Mouse (Mus musculus): Measurements from ENCODE around the gene Map1lc3a. TPM values are rescaled to one million over a fixed set of nuclear protein-coding genes. Genes with fewer than 3 reads are reported as not detected.

Map1lc3a gene
- polyA plus RNA-seq, 2 experiments = 129 to 233 TPM

GRCm38 (mm10) chr2:155320596-155320995, 44.5 kb downstream of the Map1lc3a start:
- H3K36me3 ChIP-seq (ENCODE audit: control insufficient read depth, insufficient read depth, low read length) = peaks cover 21% of the 10 kb centered on the region
- 73% methylated on average over 5 of the region's 5 CpGs for WGBS
- no peak for ATAC-seq (ENCODE audit: low FRiP score, low read depth)
- no peak overlapping the region for H3K4me2 ChIP-seq (replicated peaks; ENCODE audit: low read depth, low read length, severe bottlenecking)
- no peaks in the 10 kb centered on the region for H3K4me1 ChIP-seq (ENCODE audit: control insufficient read depth, insufficient read depth, low read length)
- no peak overlapping the region for H3K27ac ChIP-seq (replicated peaks; ENCODE audit: low read depth, low read length)
- H3K9ac ChIP-seq (ENCODE audit: low read depth, low read length, severe bottlenecking) = no peak overlapping the region
- no peak for TF ChIP-seq POLR2A (IDR thresholded peaks at IDR 0.05; ENCODE audit: borderline replicate concordance, extremely low read depth, insufficient read depth, insufficient read length)
- H3K27me3 ChIP-seq (ENCODE audit: control insufficient read depth, insufficient read depth, low read length) = no peaks in the 10 kb centered on the region
- no peak overlapping the region for H3K4me3 ChIP-seq (replicated peaks; ENCODE audit: low read length)
- DNase-seq (ENCODE audit: low spot score) = no peak
- no peaks in the 10 kb centered on the region for H3K9me3 ChIP-seq (ENCODE audit: control insufficient read depth, low read length)

DNA sequence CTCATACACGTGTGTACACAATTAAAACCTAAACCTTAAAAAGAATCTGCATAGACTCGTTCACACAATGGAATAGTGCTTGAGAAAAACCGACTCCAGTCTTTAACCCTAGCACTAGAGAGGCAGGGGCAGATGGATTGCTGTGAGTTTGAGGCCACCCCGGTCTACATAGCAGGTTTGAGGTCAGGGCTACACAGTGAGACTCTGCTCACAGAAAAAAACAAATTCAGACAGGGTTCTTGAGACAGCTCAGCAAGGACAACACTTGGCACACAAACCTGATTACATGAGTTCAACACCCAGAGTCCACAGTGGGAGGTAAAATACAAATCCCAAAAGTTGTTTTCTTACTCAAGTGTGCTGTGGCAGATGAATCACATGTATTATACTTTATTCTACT, 49.9 kb downstream of the Map1lc3a start:
- Histone ChIP-seq H3K4me3 (replicated peaks; ENCODE audit: low read length) (no peak overlapping the region), H3K4me1 (ENCODE audit: control insufficient read depth, insufficient read depth, low read length) (no peaks in the 10 kb centered on the region), H3K4me2 (replicated peaks; ENCODE audit: low read depth, low read length, severe bottlenecking) (no peak overlapping the region), H3K9me3 (ENCODE audit: control insufficient read depth, low read length) (no peaks in the 10 kb centered on the region), H3K27ac (replicated peaks; ENCODE audit: low read depth, low read length) (no peak overlapping the region), H3K27me3 (ENCODE audit: control insufficient read depth, insufficient read depth, low read length) (no peaks in the 10 kb centered on the region), H3K36me3 (ENCODE audit: control insufficient read depth, insufficient read depth, low read length) (peaks cover 39% of the 10 kb centered on the region), H3K9ac (ENCODE audit: low read depth, low read length, severe bottlenecking) (no peak overlapping the region)
- TF ChIP-seq POLR2A (IDR thresholded peaks at IDR 0.05; ENCODE audit: borderline replicate concordance, extremely low read depth, insufficient read depth, insufficient read length) = no peak
- 86% methylated on average over 4 of the region's 4 CpGs for WGBS
- ATAC-seq (ENCODE audit: low FRiP score, low read depth) (no peak), DNase-seq (ENCODE audit: low spot score) (no peak)

Other genes starting within 250 kb of the Map1lc3a start
- gene Ahcy, start 201.8 kb upstream of the Map1lc3a start, polyA plus RNA-seq (2012; rRNA removed) = 123 and 133 TPM in 2 replicates
- gene Ahcy, start 201.8 kb upstream of the Map1lc3a start, polyA plus RNA-seq (2014; fragmentation: Nextera tagmentation; extraction: Ambion mirVana) = 70.5 and 72.7 TPM in 2 replicates
- 30.2 and 31.1 TPM in 2 replicates for gene Itch, start 142.8 kb upstream of the Map1lc3a start, polyA plus RNA-seq (2012; rRNA removed)
- gene Itch, start 142.8 kb upstream of the Map1lc3a start, polyA plus RNA-seq (2014; fragmentation: Nextera tagmentation; extraction: Ambion mirVana) = 49.8 and 54.6 TPM in 2 replicates
- 476 and 534 TPM in 2 replicates for gene Dynlrb1, start 39.8 kb upstream of the Map1lc3a start, polyA plus RNA-seq (2012; rRNA removed)
- 501 and 509 TPM in 2 replicates for gene Dynlrb1, start 39.8 kb upstream of the Map1lc3a start, polyA plus RNA-seq (2014; fragmentation: Nextera tagmentation; extraction: Ambion mirVana)
- gene Pigu, start 81.1 kb downstream of the Map1lc3a start, polyA plus RNA-seq (2012; rRNA removed) = 50.7 and 66.4 TPM in 2 replicates
- 43.8 and 49.4 TPM in 2 replicates for gene Pigu, start 81.1 kb downstream of the Map1lc3a start, polyA plus RNA-seq (2014; fragmentation: Nextera tagmentation; extraction: Ambion mirVana)
- gene Trp53inp2, start 104.8 kb downstream of the Map1lc3a start, polyA plus RNA-seq (2012; rRNA removed) = 26.8 and 35.7 TPM in 2 replicates
- 15.5 and 17.6 TPM in 2 replicates for gene Trp53inp2, start 104.8 kb downstream of the Map1lc3a start, polyA plus RNA-seq (2014; fragmentation: Nextera tagmentation; extraction: Ambion mirVana)
- 45.4 and 54.2 TPM in 2 replicates for gene Ncoa6, start 197.6 kb downstream of the Map1lc3a start, polyA plus RNA-seq (2012; rRNA removed)
- 26.9 and 31.1 TPM in 2 replicates for gene Ncoa6, start 197.6 kb downstream of the Map1lc3a start, polyA plus RNA-seq (2014; fragmentation: Nextera tagmentation; extraction: Ambion mirVana)
- gene Acss2, start 241.7 kb downstream of the Map1lc3a start, polyA plus RNA-seq (2012; rRNA removed) = 13.3 and 14.8 TPM in 2 replicates
- 15.0 and 15.8 TPM in 2 replicates for gene Acss2, start 241.7 kb downstream of the Map1lc3a start, polyA plus RNA-seq (2014; fragmentation: Nextera tagmentation; extraction: Ambion mirVana)
- 18.0 and 32.5 TPM in 2 replicates for gene Ggt7, start 241.9 kb downstream of the Map1lc3a start, polyA plus RNA-seq (2012; rRNA removed)
- gene Ggt7, start 241.9 kb downstream of the Map1lc3a start, polyA plus RNA-seq (2014; fragmentation: Nextera tagmentation; extraction: Ambion mirVana) = 3.7 and 4.4 TPM in 2 replicates